Mouse (Mus musculus): ENCODE results near the gene Lrp5. TPM values are rescaled to one million over a fixed set of nuclear protein-coding genes. Genes with fewer than 3 reads are reported as not detected.

Gene Lrp5
- polyA plus RNA-seq, 1 experiment from 2014 or later, result 5.4 TPM

DNA sequence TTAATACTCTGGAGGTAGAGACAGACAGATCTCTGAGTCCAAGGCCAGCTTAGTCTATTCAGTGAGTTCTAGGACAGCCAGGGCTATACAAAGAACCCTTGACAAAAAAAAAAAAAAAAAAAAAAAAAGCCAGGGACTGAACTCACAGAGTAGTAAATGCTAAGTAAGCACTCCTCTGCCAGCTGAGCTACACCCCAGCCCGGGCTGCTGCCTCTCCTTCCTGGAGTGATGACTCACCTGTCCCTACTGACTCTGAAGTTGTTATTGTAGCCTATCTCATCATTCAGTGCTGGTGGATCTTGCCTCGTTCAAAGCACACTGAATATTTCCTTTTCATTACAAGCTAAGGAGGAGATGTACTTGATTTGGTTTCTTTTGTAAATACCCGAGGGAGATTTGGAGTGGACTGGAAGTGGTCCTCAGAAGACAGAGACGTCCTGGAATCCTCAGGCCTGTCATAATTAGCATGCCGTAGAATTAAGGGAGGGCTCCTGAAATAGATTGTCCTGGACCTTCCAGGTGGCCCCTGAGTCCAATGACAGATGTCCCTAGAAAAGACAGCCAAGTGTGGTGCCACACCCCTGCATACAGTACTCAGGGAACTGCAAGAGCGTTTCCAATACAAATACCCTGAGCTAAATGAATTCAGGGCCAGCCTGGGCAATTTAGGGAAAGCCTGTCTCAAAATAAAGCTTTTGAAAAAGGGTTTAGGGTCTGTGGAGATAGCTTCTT, 6.2 kb upstream of the Lrp5 start:
- Histone ChIP-seq H3K36me3 (no peaks in the 10 kb centered on the region), H3K27me3 (replicated peaks) (no peaks in the 10 kb centered on the region), H3K9ac (no peak overlapping the region), H3K27ac (no peak overlapping the region), H3K4me2 (replicated peaks) (no peak overlapping the region), H3K4me3 (replicated peaks) (no peak overlapping the region), H3K9me3 (no peaks in the 10 kb centered on the region), H3K4me1 (replicated peaks) (peaks cover 5% of the 10 kb centered on the region)
- peak; percentile 65; the same call in 1 of the 2 replicates for ATAC-seq
- 45% methylated on average over 6 of the region's 6 CpGs for WGBS

DNA sequence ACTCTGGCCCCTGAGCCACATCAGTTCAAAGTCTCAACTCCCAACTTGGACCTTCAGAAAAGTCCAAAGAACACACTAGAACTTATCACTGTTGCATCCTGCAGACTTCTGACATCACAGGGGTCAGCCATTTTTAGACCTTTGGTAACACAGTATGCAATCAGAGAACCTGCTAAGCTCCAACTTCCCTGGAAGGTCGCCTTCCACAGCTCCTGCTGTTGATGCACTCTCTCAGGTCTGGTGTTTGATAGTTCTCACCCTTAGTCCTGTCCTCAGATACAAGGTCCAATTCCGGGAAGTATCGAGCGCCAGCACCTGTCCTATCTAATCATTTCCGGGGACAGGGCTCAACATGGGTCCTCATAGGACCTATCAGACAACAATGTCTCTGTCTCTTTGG, 5.0 kb upstream of the Lrp5 start:
- no peaks in the 10 kb centered on the region for H3K9me3 ChIP-seq
- no peak overlapping the region for H3K9ac ChIP-seq
- H3K4me1 ChIP-seq (replicated peaks), result peaks cover 14% of the 10 kb centered on the region
- H3K4me2 ChIP-seq (replicated peaks), result no peak overlapping the region
- WGBS, result 91% methylated on average over 5 of the region's 5 CpGs
- no peak overlapping the region for H3K27ac ChIP-seq
- no peaks in the 10 kb centered on the region for H3K36me3 ChIP-seq
- no peak overlapping the region for H3K4me3 ChIP-seq (replicated peaks)
- ATAC-seq, result no peak
- H3K27me3 ChIP-seq (replicated peaks), result no peaks in the 10 kb centered on the region

DNA sequence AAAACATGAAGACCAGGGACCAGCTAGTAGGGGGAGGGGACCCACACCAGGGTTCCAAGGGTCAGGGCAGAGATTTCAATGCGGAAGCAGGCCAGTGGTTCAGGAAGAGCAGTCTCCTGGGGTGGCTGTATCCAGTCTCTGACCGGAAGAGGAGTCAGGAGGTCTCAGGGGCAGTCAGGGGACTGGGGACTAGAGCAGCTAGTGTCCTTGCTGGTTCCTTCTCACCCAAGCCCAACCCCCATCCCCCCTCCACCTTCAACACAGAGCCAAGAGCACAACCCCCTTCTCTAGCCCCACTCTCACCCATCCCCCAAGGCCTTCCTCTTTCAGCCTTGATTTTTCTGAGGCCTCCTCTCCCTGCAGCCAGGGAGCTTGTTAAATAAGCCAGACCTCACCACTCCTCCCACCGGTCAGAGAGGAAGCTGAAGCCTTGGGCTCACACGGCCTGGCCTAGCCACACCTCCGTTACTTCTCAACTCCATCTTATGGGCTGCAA, 1.4 kb upstream of the Lrp5 start:
- peaks cover 28% of the 10 kb centered on the region for H3K4me1 ChIP-seq (replicated peaks)
- H3K9me3 ChIP-seq, result no peaks in the 10 kb centered on the region
- no peaks in the 10 kb centered on the region for H3K36me3 ChIP-seq
- no peak; the same call in 1 of the 2 replicates for ATAC-seq
- 31% methylated on average over 5 of the region's 5 CpGs for WGBS
- no peak overlapping the region for H3K4me2 ChIP-seq (replicated peaks)
- H3K4me3 ChIP-seq (replicated peaks), result no peak overlapping the region
- 0 out of 2 replicates have a peak overlapping the region, but pooled peaks have one; percentile 5 for H3K27ac ChIP-seq
- H3K27me3 ChIP-seq (replicated peaks), result no peaks in the 10 kb centered on the region
- no peak overlapping the region for H3K9ac ChIP-seq

DNA sequence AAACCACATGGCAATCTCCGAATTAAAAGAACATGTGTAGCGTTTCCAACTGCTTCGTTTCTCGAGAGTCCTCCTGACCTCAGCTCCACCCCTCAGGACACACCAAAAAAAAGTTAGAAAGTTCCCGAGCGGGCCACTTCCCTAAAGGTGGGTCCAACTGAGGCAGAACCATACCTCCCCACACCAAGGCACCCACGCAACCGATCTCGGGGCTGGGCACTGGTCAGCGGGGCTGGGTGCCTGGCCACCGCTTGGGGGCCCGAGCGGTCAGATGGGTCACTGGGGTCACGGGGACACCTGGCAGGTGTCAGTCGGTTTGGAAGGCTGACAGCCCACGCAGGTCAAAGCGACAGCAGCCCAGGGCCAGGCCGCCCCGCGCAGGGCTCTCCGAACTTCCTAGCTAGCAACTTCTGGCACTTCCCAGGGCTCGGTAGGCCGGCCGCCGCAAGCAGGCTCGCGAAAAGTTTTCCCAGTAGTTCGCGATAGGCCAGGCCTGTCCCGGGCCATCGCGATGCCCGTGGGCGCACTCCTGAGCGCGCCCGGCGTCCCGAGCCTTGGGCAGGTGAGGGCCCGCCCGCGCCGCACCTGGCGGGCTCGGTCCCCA, 651 bp downstream of the Lrp5 start:
- Histone ChIP-seq H3K27me3 (replicated peaks) (no peaks in the 10 kb centered on the region), H3K36me3 (no peaks in the 10 kb centered on the region), H3K4me3 (replicated peaks) (peak overlapping the region; percentile 96), H3K4me2 (replicated peaks) (peak overlapping the region; percentile 94), H3K27ac (peak overlapping the region; percentile 86), H3K9ac (peak overlapping the region; percentile 94), H3K9me3 (no peaks in the 10 kb centered on the region), H3K4me1 (replicated peaks) (peaks cover 47% of the 10 kb centered on the region)
- peak; percentile 64 for ATAC-seq
- under 1% methylated on average over 40 of the region's 45 CpGs for WGBS

DNA sequence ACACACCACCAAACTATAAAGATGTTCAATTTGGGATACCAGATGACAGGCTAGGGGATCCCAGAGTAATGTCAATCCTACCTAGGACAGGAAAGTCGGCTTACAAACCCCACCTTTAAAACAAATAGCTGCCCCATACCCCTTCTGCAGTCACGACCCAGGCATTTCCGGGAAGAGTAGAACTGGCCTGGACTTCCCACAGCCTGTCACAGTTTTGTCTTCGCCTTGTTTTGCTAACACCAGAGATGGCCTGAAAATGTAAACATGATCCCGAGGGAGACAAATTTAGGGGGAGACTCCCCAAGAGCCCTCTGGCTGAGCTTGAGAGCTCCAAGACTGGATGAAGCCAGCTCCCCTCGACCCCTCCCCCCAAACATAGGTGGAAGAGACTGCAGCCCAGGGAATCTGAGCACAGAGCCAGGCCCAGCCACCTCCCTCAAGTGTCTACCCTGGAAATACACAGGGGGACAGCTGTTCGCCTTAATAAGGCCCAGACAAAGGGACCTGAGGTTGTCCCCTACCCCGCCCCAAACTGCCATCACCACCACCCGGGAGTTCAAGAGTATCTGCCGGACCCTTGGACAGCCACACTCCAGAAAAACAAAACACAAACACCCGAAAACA, 1.3 kb downstream of the Lrp5 start:
- peak overlapping the region; percentile 94 for H3K9ac ChIP-seq
- H3K4me3 ChIP-seq (replicated peaks), result peak overlapping the region; percentile 96
- H3K36me3 ChIP-seq, result no peaks in the 10 kb centered on the region
- peak overlapping the region; percentile 94 for H3K4me2 ChIP-seq (replicated peaks)
- peak; percentile 14 for ATAC-seq
- H3K27me3 ChIP-seq (replicated peaks), result no peaks in the 10 kb centered on the region
- WGBS, result 5% methylated on average over 11 of the region's 11 CpGs
- peaks cover 51% of the 10 kb centered on the region for H3K4me1 ChIP-seq (replicated peaks)
- H3K9me3 ChIP-seq, result no peaks in the 10 kb centered on the region
- H3K27ac ChIP-seq, result peak overlapping the region; percentile 86

DNA sequence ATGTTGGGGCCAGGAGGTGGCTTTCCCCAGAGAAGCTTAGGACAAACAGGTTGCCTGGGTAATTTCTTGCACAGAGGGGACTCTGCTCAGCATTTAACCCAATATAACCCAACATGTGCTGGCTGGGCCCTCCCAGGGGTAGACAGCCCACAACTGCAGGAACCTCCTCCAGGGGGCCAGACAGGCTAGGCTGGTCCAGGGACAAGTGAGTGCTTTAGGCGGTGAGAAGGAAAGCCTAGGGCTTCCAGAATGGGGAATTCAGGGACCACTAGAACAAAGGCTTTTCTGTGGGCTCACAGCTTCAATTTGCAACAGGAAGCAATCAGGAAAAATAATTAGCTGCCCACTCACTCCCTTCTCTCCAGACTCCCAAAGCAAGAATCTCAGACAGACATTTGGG, 1.9 kb downstream of the Lrp5 start:
- Histone ChIP-seq H3K27me3 (replicated peaks) (no peaks in the 10 kb centered on the region), H3K4me1 (replicated peaks) (peaks cover 56% of the 10 kb centered on the region), H3K9ac (peak overlapping the region; percentile 94), H3K4me2 (replicated peaks) (peak overlapping the region; percentile 94), H3K9me3 (no peaks in the 10 kb centered on the region), H3K27ac (peak overlapping the region; percentile 86), H3K4me3 (replicated peaks) (peak overlapping the region; percentile 96), H3K36me3 (no peaks in the 10 kb centered on the region)
- no peak for ATAC-seq
- 18% methylated on average over 1 of the region's 1 CpGs for WGBS

DNA sequence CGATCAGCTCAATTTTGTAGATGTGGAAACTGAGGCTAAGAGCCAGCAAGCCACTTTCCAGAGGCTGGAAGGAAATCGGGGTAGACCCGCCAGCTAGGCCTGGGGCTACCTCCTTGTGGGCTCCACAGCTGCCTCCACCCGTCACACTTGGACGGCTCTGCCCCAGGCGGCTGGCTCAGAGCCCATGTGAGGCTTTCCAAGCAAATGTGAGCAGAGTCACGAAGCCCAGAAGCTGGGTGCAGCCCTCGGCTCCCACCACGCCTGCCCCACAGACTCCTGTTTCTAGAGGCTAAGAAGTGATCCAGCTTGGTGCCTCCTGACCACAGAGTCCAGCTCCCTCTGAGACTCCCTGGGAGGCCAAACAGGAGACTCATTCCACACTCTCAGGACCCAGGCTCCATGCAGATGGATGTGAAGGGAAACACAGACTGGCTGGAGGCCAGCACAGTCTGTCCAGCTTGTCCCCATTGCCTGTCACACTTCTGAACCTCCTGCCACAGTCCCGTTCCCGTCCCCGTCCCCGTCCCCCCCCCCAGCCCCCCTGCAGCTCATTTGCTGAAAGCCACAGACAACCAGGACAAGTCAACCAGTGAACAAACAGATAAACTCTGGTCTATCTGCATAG, 4.9 kb downstream of the Lrp5 start:
- peak overlapping the region; percentile 34; the same call in 1 of the 2 replicates for H3K4me2 ChIP-seq (replicated peaks)
- H3K27me3 ChIP-seq (replicated peaks), result no peaks in the 10 kb centered on the region
- H3K4me3 ChIP-seq (replicated peaks), result no peak overlapping the region
- H3K36me3 ChIP-seq, result no peaks in the 10 kb centered on the region
- H3K9me3 ChIP-seq, result no peaks in the 10 kb centered on the region
- peak overlapping the region; percentile 83 for H3K27ac ChIP-seq
- peak overlapping the region; percentile 17; the same call in 1 of the 2 replicates for H3K9ac ChIP-seq
- peaks cover 42% of the 10 kb centered on the region for H3K4me1 ChIP-seq (replicated peaks)
- 31% methylated on average over 13 of the region's 13 CpGs for WGBS
- ATAC-seq, result peak; percentile 23

DNA sequence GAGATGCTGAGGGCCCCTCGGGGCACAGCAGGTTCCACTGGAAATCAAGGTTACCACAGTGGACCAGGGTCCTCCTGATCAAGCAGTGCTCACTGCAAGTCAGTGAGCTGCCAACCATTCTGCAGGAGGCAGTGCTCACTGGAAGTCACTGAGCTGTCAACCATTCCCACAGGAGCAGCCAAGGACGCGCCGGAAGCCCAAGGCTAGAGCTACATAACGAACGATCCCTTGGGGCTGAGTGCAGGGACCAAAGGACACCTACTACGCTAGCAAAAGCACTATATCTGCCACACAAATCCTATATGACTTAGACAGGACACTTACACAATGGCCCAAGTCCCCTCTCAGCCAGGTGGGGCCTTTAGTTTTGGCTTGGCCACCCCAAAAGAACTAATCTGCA, 5.6 kb downstream of the Lrp5 start:
- 77% methylated on average over 7 of the region's 7 CpGs for WGBS
- Histone ChIP-seq H3K4me2 (replicated peaks) (0 out of 2 replicates have a peak overlapping the region, but pooled peaks have one; percentile 34), H3K4me3 (replicated peaks) (no peak overlapping the region), H3K27ac (peak overlapping the region; percentile 83), H3K27me3 (replicated peaks) (no peaks in the 10 kb centered on the region), H3K4me1 (replicated peaks) (peaks cover 42% of the 10 kb centered on the region), H3K36me3 (no peaks in the 10 kb centered on the region), H3K9me3 (no peaks in the 10 kb centered on the region), H3K9ac (0 out of 2 replicates have a peak overlapping the region, but pooled peaks have one; percentile 17)
- no peak for ATAC-seq

DNA sequence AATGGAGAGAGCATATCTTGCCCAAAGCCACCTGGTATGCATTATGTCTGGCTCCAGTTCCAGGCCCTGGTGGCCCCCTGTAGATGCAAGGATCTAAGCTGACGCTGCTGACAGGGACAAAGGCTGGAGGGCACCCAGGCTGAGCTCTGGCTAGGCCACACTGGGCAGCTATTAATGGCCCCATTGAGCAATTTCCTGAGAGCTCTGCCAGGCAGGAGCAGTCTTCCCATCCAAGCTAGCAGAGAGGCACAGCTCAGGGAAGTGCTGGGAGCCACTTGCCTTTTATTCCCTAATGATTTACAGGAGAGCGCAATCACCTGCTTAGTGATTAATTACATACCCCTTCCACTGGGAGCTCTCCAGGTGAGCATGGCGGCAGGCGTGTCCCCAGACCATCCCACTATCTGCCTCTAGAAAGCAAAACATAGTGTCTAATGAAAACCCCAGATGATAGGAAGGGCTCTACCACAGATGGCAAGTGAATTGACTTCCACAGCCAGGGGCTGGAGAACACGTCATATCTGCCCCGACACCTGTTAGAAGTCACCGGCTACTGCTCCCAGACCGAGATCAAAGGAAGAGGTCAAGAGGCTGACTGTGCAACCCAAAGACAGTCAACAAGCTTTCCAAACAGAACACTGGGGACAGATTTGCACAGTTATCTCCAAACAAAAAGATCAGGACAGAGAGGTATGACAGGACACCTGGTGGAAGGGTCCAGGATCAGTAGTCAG, 12.1 kb downstream of the Lrp5 start:
- Histone ChIP-seq H3K27me3 (replicated peaks) (no peaks in the 10 kb centered on the region), H3K4me3 (replicated peaks) (no peak overlapping the region), H3K4me2 (replicated peaks) (no peak overlapping the region), H3K27ac (peak overlapping the region; percentile 69), H3K9ac (no peak overlapping the region), H3K9me3 (no peaks in the 10 kb centered on the region), H3K4me1 (replicated peaks) (peaks cover 14% of the 10 kb centered on the region), H3K36me3 (peaks cover 3% of the 10 kb centered on the region; the same call in 1 of the 2 replicates)
- ATAC-seq, result peak; percentile 74
- WGBS, result 66% methylated on average over 8 of the region's 8 CpGs

DNA sequence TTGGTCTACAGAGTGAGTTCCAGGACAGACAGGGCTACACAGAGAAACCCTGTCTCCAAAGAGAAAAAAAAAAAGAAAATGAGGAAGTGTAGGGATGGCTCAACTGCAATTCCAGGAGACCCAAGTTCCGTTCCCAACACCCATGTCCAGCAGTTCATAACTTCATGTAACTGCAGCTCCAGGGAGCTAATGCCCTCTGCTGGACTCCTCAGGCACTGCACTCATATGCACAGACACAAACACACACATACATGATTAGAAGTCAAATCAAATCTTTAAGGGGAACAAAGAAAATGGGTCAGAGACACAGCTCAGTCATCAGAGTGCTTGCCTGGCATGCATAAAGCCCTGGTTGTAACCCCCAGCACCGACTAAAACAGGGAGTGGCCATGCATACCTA, 13.2 kb downstream of the Lrp5 start:
- Histone ChIP-seq H3K27ac (no peak overlapping the region), H3K9ac (no peak overlapping the region), H3K36me3 (peaks cover 3% of the 10 kb centered on the region; the same call in 1 of the 2 replicates), H3K9me3 (no peaks in the 10 kb centered on the region), H3K4me2 (replicated peaks) (no peak overlapping the region), H3K27me3 (replicated peaks) (no peaks in the 10 kb centered on the region), H3K4me3 (replicated peaks) (no peak overlapping the region), H3K4me1 (replicated peaks) (peaks cover 24% of the 10 kb centered on the region)
- ATAC-seq, result no peak
- WGBS, result 95% methylated on average over 2 of the region's 2 CpGs

DNA sequence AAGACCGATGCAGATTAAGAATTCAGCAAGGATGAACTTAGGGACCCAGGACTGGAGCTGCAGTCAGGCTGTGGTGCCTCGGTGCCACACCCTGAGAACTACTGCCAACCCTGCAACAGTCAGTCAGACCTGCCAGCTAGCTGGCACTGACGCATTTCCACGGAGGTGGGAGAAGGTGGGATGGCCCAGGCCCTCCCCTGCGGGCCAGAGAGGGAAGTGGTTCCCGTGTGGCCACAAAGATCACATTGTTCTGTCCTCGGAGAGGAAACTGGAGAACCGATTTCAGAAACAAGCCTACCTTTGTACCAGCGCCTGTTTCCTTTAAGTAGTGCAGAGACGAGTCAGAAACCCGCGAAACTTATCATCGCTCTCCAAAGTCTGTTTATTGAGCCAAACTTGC, 17.3 kb downstream of the Lrp5 start:
- H3K27me3 ChIP-seq (replicated peaks), result no peaks in the 10 kb centered on the region
- no peak overlapping the region for H3K9ac ChIP-seq
- no peaks in the 10 kb centered on the region for H3K9me3 ChIP-seq
- H3K27ac ChIP-seq, result peak overlapping the region; percentile 42; the same call in 1 of the 2 replicates
- WGBS, result 39% methylated on average over 13 of the region's 13 CpGs
- H3K4me3 ChIP-seq (replicated peaks), result no peak overlapping the region
- H3K4me2 ChIP-seq (replicated peaks), result peak overlapping the region; percentile 22; the same call in 1 of the 2 replicates
- peaks cover 45% of the 10 kb centered on the region for H3K4me1 ChIP-seq (replicated peaks)
- peak; percentile 50 for ATAC-seq
- H3K36me3 ChIP-seq, result peaks cover 3% of the 10 kb centered on the region; the same call in 1 of the 2 replicates

Measured in intestine, embryonic 15.5 days (tissue).